Mouse (Mus musculus) right cerebral cortex, postnatal 10 days (tissue): ENCODE measurements around the gene Slc8a3.
A peak's percentile ranks its signal among the peaks of the same experiment; 100 is the strongest.

Experiments
- DNase-seq, 2 experiments: peaks; one replicate each; pipeline ENCODE4 v3.0.0; 2021; ENCODE audit warnings: low spot score in 2 of 2

The Slc8a3 gene

GRCm38 (mm10) chr12:81237158-81237557 is 95.8 kb downstream of the Slc8a3 start:
- no peak for DNase-seq

GRCm38 (mm10) chr12:81235456-81236330 is 97.3 kb downstream of the Slc8a3 start:
- DNase-seq = no peak

GRCm38 (mm10) chr12:81233746-81234380 is 99.1 kb downstream of the Slc8a3 start:
- no peak for DNase-seq

GRCm38 (mm10) chr12:81227767-81228460 is 105.1 kb downstream of the Slc8a3 start:
- peak; percentile 77 to 93 for DNase-seq

GRCm38 (mm10) chr12:81226590-81226989 is 106.4 kb downstream of the Slc8a3 start:
- DNase-seq = no peak

GRCm38 (mm10) chr12:81225966-81226577 is 106.9 kb downstream of the Slc8a3 start:
- no peak for DNase-seq

GRCm38 (mm10) chr12:81224843-81225242 is 108.1 kb downstream of the Slc8a3 start:
- DNase-seq = peak in 1 of 2 experiments; percentile 47

GRCm38 (mm10) chr12:81223276-81223675 is 109.7 kb downstream of the Slc8a3 start:
- no peak for DNase-seq

GRCm38 (mm10) chr12:81219339-81219738 is 113.6 kb downstream of the Slc8a3 start:
- no peak for DNase-seq

- no peak for DNase-seq
Observed at GRCm38 (mm10) chr12:81208559-81208958, 124.4 kb downstream of the Slc8a3 start.

- DNase-seq = no peak
Observed at GRCm38 (mm10) chr12:81205619-81206560, 127.1 kb downstream of the Slc8a3 start.

- no peak for DNase-seq
Observed at GRCm38 (mm10) chr12:81203226-81203625, 129.8 kb downstream of the Slc8a3 start.

GRCm38 (mm10) chr12:81199280-81199955 is 133.6 kb downstream of the Slc8a3 start:
- DNase-seq = peak; percentile 83 to 87

- DNase-seq = no peak
Observed at GRCm38 (mm10) chr12:81197468-81198075, 135.4 kb downstream of the Slc8a3 start.

- DNase-seq = no peak
Observed at GRCm38 (mm10) chr12:81193968-81194367, 139.0 kb downstream of the Slc8a3 start.

GRCm38 (mm10) chr12:81189636-81190035 is 143.3 kb downstream of the Slc8a3 start:
- no peak for DNase-seq

GRCm38 (mm10) chr12:81188996-81189395 is 144.0 kb downstream of the Slc8a3 start:
- DNase-seq = no peak

GRCm38 (mm10) chr12:81188423-81188822 is 144.6 kb downstream of the Slc8a3 start:
- DNase-seq = no peak

- DNase-seq = no peak
Observed at GRCm38 (mm10) chr12:81186668-81187067, 146.3 kb downstream of the Slc8a3 start.

- DNase-seq = no peak
Observed at GRCm38 (mm10) chr12:81186081-81186480, 146.9 kb downstream of the Slc8a3 start.
